Mouse (Mus musculus) c-Kit-negative CD71-positive TER-119-positive erythroid progenitor cells, embryonic 14.5 days (primary cell): ENCODE measurements around the gene Ccdc9b.

Experiments used
- DNase-seq: peaks from one replicate; pipeline ENCODE4 v3.0.0-alpha.2; 2013; ENCODE audit warnings: low read depth, low spot score

Ccdc9b gene

DNA sequence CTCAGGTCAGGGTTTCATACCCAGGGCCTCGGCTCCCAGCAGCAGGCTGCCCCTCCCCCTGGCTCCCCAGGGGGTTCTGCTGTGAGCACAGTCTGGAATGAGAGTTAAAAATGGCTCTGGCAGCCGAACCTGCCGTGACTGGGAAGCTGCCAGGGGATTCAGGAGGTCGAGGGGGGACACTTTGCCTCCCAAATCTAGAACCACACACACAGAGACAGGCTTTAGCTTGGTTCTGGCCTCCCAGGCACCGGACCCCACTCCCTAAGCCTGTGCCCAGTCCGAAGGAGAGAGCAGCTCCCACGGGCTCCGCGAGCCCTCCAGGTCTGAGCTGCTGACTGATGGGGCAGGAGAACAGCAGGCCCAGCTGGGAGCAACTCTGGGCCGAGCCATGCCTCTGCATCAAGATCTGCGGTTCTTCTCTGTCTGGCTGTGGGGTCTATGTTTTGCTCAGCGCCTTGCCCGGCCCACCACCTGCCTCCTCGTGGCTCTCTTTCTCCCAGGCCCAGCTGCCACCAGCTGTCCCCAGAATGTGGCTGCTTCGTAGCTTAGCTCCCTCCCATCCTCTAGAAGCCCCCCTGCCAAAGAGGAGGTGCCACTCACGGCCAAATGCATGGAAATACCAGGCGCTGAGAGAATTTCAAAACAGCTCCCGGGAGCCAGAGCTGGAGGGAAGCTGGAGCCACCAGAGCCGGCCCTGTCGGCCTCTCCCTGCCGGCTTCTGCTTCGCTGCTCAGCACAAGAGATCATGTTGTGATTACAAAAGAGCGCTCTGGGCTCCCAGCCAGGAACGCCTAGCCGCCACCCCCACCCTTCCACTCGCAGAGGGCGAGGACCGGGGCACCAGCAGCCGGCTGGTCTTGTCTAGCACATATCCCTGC, at the start of gene Ccdc9b:
TSS of gene Ccdc9b (minus strand) at position 756 of the 878 bp plus-strand sequence.
- no peak for DNase-seq

DNA sequence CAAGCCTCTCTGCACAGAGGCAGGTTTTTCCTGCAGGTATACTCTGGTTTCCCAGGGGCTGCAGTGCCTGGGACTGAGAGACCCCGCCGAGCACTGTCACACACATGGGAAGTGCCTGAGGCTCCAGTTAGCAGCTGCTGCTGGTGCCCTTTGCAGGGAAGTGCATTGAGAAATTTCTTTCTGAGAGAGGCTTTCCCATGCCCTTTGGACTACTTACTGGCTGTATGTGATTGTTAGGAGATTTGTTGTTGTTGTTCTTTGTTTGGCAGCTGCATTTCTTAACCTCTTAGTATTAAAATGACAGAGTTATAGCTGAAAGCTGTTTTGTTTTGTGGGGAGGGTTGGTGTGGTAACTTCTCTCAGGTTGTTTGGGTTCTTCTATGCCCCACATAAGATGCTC, 48.4 kb upstream of the Ccdc9b start:
- no peak for DNase-seq

DNA sequence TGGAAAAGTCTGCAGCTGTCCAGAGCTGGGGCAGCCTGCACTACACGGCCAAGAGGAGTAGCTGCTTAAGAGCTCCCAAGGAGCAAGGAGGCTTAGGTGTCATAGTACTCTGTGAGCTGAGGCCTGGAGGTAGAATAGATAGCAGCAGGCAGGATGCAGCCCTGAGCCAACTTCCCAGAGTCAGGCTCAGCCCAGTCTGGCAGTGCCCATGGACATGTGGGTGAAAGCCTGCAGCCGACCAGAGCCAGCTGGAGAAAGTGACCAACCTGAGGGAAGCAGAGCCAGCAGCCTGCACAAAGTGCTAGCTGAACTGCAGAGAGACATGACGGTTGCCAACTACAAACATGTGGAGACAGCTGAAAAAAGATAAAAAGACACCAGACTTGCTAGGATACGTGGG, 44.4 kb upstream of the Ccdc9b start:
- no peak for DNase-seq

DNA sequence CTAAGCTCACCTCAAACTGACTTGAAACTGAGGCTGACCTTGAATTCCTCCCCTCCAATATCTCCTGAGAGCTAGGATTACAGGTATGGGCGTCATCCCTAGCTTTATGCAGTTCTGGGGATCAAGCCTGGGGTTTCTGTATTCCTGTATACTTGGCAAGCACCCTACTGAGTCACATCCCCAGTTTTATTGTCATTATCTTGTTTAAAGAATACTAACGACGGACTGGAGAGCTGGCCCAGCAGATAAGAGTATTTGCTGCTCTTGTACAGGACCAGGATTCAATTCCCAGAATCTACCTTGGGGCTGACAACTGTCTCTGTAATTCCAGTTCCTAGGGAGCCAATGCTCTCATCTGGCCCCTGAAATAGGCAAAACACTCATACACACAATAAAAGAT, 43.3 kb upstream of the Ccdc9b start:
- no peak for DNase-seq

DNA sequence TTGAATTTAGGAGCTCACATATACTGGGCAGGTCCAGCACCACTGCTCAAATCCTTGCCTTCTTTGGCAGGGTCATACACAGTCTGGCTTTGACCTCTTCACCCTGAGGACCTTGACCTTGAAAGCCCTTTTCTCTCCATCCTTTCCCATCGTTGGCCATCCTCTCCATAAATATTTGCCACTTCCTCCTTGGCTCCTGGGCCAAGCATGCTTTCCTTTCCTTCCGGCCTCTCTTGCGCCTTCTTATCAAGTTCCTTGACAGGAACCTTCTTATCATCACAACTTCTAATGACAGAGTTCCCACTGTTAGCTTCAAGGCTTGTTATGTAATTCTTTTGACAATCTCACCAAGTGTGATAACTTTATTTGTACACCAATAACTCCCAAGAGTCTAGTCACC, 42.7 kb upstream of the Ccdc9b start:
- DNase-seq, result no peak

DNA sequence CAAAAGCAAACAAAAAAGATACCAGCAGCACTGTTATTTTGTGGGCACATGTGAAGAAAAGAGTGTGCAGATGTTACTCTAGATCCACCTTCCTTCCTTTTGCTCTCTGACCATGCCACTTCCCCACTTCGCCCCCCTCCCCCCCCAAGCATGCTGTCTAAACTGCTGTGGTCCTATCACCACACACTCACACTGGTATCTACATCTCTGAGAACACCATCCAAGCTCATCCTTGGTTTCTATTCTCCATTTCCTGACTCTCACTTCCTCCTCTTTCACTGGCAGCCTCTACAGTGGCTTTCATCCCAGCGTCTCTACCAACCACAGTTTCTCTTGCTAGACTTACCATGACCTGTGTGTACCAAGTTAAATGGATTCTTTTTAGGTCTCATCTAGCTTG, 42.0 kb upstream of the Ccdc9b start:
- DNase-seq, result no peak

DNA sequence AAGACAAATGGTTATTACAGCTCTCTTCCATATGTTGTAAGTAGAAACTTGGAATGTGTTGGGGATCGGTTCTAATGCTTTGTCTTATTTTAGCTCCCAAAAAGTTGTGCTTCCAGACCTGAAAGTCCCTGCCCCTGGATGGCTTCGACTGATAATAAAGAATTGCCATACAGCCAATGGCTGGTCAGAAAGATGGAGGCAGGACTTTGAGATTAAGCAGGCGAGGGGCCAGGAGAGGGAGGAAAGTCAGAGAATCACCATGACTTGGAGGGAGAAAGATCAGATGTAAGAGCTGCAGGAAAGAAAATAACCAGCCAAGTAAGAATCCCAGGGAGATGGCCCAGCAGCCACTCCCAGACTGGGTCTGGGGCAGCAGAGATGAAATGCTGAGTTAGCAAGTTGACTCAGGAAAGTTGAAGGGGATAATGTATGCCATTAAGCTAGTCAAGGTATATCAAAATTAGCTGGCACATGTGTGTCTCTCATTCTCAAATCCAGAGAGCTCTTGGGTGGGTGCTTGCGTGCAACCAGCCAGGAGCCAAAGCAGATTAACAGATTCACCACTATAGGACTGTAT, 40.2 kb upstream of the Ccdc9b start:
- peak; percentile 47 for DNase-seq

DNA sequence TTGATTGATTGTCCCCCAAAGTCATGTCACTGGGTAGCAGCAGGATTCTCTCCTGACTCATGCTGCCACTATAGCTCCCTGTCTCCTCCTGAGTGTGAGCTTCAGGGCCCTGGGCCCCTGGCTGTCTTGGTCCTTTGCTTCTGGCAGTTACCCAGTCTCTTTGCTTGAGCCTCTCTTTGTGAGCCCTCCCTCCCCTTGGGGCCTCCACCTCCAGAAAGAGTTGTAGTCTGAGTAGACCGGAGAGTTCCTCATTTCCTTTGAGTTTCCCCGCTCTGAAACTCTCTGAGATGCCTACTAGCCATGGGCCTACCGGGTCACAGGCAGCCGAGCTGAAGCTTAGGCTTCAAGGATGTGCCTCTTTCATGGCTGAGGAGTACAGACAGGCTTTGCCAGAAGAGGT, 31.2 kb upstream of the Ccdc9b start:
- no peak for DNase-seq

DNA sequence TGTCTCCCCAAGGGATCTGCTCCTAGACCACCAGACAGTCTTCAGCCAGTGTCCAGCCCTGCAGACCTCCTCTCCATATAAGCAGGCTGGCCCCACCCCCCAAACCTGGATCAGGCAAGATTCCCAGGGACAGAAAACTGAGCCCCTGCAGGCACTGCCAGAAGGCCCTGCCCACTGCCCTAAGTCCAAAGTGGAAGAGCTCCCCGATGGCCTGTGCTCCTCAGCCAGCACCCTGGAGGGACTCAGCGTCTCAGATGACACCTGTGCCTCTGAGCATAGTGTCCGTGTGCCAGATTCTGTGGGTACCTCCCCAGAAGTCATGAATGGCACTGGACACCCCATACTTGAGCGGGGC, 29.8 kb upstream of the Ccdc9b start:
- no peak for DNase-seq

DNA sequence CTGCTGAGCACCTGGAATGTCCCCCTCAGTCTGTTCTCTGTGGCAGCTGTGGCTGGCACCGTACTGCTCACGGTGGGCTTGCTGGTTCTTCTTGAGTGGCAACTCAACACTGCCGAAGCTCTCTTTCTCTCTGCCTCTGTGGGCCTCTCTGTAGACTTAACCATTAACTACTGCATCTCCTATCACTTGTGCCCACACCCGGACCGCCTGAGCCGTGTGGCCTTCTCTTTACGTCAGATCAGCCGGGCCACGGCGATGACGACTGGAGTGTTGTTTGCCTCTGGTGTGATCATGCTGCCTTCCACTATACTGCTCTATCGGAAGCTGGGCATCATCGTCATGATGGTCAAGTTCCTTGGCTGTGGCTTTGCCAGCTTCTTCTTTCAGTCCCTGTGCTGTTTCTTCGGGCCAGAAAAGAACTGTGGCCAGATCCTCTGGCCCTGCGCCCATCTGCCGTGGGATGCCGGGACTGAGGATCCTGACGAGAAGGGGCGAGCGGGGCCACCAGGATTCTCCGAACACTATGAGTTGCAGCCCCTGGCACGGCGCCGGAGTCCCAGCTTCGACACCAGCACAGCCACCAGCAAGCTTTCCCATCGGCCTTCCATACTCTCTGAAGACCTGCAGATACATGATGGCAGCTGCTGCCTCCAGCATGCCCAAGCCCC, 29.3 kb upstream of the Ccdc9b start:
- DNase-seq, result no peak

DNA sequence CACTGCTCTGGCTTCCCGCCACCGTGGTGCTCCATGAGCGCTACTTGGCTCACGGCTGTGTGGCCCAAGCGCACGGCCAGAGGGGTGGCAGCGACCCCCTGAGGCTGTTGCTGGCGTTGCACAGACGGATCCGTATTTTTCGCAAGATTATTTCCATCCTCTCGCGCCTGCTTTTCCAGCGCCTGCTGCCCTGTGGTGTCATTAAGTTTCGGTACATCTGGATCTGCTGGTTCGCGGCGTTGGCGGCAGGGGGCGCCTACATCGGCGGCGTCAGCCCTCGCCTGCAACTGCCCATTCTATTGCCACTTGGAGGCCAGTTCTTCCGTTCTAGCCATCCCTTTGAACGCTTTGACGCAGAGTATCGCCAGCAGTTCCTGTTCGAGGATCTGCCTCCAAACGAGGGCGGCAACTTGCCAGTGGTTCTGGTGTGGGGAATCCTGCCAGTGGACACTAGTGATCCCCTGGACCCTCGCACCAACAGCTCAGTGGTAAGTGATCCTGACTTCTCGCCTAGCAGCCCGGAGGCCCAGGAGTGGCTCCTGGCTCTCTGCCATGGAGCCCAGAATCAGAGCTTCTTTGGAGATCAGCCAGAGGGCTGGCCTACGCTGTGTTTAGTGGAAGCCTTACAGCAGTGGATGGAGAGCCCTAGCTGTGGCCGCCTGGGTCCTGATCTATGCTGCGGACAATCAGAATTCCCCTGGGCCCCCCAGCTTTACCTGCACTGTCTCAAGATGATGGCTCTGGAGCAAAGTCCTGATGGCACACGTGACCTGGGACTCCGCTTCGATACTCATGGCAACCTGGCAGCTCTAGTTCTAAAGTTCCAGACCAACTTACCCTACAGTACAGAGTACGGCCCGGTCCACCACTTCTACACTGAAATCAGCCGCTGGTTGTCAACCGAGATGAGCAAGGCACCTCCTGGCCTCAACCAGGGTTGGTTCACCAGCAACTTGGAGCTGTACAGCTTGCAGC, 28.4 kb upstream of the Ccdc9b start:
- no peak for DNase-seq

DNA sequence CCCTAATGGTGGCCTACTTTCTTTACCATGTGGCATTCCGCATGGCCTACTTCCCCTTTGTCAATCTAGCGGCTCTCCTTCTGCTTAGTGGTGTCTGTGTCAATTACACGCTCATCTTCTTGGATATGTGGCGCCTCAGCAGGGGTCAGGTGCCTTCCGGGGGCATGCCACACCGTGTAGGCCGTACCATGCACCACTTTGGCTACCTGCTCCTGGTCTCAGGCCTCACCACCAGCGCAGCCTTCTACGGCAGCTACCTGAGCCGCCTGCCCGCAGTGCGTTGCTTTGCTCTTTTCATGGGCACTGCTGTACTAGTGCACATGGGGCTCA, 27.7 kb upstream of the Ccdc9b start:
- DNase-seq, result no peak

DNA sequence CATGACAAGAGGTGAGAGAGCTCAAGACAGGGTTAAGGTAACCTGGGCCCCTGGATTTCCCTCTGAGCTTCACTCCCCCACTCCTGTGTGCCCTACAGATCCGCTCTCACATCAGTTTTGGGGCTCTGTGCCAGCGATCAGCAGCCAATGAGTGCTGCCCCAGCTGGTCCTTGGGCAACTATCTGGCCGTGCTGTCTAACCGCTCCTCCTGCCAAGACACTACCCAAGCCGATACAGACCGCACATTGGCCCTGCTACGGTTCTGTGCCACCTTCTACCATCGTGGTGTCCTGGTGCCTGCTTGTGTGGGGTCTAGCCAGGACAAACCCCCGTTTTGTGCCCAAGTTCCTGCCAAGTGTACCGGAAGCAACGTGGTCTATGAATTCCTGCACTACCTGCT, 27.0 kb upstream of the Ccdc9b start:
- no peak for DNase-seq

DNA sequence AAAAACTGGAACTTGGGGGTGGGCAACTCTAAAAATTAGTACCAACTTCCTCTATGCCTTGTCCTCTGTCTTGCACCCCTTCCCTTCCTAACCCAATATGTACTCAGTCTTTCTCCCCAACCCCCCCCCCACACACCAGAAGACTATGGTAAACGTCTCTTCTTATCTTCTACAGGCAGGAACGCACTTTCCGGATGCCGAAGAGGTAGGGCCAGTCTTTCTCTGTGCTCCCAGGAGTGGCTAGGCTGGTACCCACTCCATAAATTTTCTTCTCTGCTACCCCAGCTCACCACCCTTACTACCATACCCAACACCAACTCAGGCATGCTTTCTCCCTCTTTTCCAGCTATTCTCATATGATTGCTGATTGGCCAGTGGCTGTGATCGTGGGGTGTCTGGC, 24.1 kb upstream of the Ccdc9b start:
- no peak for DNase-seq

DNA sequence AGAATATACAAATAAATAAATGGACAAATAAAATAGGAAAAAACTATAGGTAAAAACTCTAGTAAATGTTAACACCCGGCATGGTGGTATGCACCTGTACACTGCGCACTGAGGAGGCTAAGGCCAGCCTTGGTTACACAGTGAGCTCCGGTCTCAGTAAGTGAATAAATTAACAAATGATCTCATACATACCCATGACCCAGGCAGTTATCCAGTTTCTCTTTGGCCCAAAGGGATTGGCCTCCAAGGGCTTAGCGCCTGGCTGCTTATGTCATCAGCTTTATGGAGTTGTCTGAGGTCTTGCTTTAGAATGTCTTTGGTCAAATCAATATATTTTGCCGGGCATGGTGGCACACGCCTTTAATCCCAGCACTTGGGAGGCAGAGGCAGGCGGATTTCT, 21.2 kb upstream of the Ccdc9b start:
- no peak for DNase-seq

DNA sequence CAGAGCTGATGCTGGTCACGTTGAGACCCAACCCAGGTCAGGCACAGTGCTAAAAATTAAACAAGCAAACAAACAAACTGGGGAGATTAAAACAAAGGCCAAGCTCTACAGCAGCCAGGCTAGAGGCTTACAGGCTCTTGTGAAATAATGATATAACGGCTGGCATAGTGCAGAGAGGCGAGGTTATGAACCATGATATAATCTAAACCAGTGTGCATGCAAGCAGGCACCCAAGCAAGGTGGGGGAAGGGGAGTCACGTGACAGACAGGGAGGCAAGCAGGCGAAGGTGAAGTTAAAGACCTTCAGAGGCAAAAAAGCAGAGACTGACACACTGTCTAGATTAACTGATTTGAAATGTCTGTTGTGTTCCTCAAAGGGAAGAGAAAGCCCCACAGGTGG, 20.6 kb upstream of the Ccdc9b start:
- DNase-seq, result no peak

DNA sequence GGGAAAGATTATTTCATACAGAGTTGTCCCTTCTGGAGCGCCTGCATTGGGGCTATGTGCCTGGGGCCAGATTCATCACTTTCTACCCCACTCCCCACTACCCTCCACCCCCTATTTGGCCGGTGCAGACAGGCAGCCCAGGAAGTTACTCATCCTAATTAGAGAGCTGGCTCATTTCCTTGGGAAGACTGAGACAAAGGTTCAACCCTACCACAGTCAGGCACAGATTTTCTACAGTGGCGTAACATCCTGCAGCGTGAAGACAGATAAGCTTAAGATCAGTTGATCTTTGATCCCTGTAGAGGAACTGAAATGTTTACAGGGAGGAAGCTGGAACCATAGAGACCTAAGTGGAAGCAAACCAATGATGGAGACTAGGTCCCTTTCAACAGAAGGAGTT, 19.8 kb upstream of the Ccdc9b start:
- DNase-seq, result no peak

DNA sequence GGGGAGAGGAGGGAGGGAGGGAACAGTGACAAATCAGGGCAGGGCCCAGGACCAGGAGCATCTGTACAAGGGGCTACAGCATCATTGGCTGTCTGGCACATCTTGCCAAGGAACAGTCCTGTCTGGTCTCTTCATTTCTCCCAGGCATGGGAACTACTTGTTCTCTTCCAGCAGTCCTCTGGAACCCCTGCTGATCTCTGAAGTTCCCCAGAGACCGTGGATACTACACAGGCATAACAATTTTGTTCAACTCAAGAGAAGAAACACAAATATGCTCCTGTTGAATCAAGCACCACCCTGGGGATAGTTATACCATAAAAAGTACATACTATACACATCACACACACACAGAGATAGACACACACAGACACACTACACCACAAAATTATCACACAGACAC, 18.7 kb upstream of the Ccdc9b start:
- DNase-seq, result no peak

DNA sequence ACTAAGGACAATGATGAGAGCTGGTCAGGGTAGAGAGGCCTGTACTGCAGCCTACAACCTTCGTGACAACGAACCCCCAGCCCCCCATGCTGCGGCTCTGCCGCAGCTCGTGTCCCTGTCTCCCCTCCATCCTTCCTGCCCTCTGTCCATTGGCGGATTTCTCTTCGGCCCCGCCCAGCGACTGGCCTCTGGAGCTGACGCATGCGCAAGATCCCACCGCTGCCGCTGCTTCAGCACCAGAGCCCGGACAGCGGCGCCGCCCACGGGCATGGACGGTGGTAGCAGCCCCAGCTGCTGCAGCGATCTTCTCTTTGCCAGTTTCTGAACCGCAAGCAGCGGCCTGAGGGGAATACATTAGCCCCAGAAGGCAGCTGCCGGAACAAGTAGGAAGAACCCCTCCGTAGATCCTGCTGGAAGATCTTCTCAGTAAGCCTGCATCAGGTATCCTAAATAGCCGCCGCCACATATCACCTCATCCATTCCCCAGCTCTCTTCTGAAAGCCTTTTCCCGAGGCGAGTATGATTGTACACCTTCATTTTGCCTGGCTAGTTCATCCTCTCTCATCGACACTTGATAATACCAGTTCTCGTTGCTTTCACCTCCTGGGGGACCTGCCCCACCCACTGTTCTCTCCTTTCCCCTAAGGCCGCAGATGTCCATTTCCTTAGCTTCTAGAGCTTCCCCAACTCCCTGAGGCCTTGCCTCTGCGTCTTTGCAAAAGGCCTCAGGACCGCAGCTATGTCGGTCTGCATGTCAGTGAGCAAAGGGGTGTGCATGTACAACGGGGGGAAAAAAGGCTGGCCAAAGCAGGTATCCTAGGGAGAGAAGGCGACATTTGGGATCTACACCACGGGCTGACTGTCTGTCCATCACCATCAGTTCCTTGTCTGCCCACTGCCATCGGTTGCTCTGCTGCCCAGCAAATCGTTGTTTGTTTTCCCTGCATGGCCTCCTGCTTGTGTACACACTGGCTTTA, 17.3 kb upstream of the Ccdc9b start, which contains the start of gene Disp2:
TSS of gene Disp2 (plus strand) at position 216 of the 977 bp plus-strand sequence.
- DNase-seq, result peak; percentile 55

DNA sequence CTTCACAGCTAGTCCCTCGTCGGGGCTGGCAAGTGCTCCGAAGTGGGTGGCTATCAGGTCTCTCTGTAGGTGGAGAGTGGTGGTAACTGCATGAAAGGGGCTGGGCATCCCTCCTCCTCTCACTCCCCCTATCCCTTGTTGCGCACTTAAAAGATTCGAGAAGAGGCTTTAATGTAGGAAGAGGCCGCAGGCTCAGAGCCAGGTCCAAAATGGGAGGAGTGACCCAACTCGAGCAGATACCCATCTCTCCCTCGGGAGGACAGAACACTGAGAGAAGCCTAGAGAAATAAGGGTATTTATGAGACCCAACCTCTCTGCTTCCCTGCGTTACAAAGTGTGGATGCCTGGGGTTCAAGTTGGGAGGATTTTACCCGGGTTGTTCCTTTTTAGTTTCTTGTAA, 16.6 kb upstream of the Ccdc9b start:
- DNase-seq, result no peak

DNA sequence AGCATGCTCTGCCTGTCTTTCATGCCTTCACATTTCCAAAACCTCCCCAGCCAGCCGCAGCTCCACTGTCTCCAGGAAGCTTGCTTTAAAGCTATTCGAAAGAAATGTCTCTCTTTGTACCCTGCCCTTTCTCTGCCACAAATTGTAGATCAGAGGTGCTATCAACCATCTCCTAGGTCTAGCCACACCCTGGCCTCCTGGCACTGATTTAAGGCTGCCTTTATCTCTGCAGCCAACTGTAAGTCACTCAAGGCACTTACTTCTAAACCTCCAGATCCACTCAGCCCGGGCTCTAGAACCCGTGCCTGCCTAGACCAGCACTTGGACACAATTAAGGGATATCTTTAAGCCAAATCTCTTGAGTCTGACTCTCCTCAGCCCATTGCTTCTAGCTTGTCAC, 16.0 kb upstream of the Ccdc9b start:
- no peak for DNase-seq
